Mouse (Mus musculus) liver, embryonic 13.5 days (tissue): ENCODE measurements around the gene Ankib1. TPM values are rescaled to one million over a fixed set of nuclear protein-coding genes. Genes with fewer than 3 reads are reported as not detected.

ENCODE experiments used
- ATAC-seq: fragments of 200-750 bp; cut with Nextera tagmentation; 2 replicates; pipeline ENCODE4 v1.8.0; 2017; ENCODE audit warnings: low read depth, mild to moderate bottlenecking, moderate number of reproducible peaks, moderate library complexity
- DNase-seq: peaks from one replicate; pipeline ENCODE4 v3.0.0; 2022
- H3K27ac ChIP-seq: fragments of 300-500 bp; sonication (generic); 2 replicates; pipeline ENCODE4 v1.5.1; 2015; ENCODE audit warnings: moderate library complexity, mild to moderate bottlenecking, inconsistent platforms
- H3K27me3 ChIP-seq: fragments of 300-500 bp; sonication (generic); 2 replicates; pipeline ENCODE4 v1.6.1; 2015; ENCODE audit warnings: mild to moderate bottlenecking, inconsistent platforms
- H3K36me3 ChIP-seq: fragments of 300-500 bp; sonication (generic); 2 replicates; pipeline ENCODE4 v1.6.1; 2015; ENCODE audit warnings: mild to moderate bottlenecking, inconsistent platforms
- H3K4me1 ChIP-seq: fragments of 300-500 bp; sonication (generic); replicated peaks from 2 replicates; pipeline ENCODE4 v1.6.1; 2015; ENCODE audit warnings: inconsistent platforms
- H3K4me2 ChIP-seq: fragments of 300-500 bp; sonication (generic); 2 replicates; pipeline ENCODE4 v1.6.1; 2015; ENCODE audit warnings: inconsistent platforms, mild to moderate bottlenecking, moderate library complexity
- H3K4me3 ChIP-seq: fragments of 300-500 bp; sonication (generic); replicated peaks from 2 replicates; pipeline ENCODE4 v1.5.1; 2015; ENCODE audit warnings: mild to moderate bottlenecking, inconsistent platforms
- H3K9ac ChIP-seq: fragments of 300-500 bp; sonication (generic); 2 replicates; pipeline ENCODE4 v1.6.1; 2015; ENCODE audit warnings: mild to moderate bottlenecking, inconsistent platforms
- H3K9me3 ChIP-seq: fragments of 300-500 bp; sonication (generic); replicated peaks from 2 replicates; pipeline ENCODE4 v1.6.1; 2016; ENCODE audit warnings: inconsistent platforms
- WGBS: fragments of 180-500 bp; shearing (Covaris S2); methylation state at CpG from one replicate; pipeline ENCODE4 v1.1.7; 2015; ENCODE audit not compliant: insufficient replicate concordance; 5-methylcytosine and 5-hydroxymethylcytosine counted together
- polyA plus RNA-seq: library from polyadenylated mRNA; unstranded; fragments of >200 nt; fragmentation: Nextera tagmentation; extraction: Ambion mirVana; gene quantifications from 2 replicates; pipeline ENCODE4 v1.2.1, GENCODE M21; 2015

The Ankib1 gene
- polyA plus RNA-seq, 1 experiment from 2014 or later, result 3.9 TPM

DNA sequence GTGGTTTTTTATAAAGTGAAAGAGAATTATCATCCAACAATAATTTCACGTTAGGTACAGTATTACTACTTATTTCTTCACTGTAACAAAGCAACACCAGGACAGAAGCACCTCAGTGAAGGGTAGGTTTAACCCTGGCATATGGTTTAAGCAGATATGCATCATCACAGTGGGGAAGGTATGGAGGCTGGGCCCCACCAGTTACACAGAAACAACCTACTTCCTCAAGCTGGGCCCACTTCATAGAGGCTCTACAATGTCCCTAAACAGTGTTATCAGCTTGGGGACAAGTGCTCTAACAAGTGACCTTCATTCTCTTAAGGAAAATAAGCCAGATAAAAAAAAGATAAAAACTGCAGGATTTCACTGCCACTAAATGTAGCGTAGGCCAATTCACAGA, 79.9 kb downstream of the Ankib1 start:
- Histone ChIP-seq H3K9ac (no peak overlapping the region), H3K4me1 (peaks cover 15% of the 10 kb centered on the region), H3K36me3 (peaks cover 32% of the 10 kb centered on the region), H3K4me2 (no peak overlapping the region), H3K4me3 (no peak overlapping the region), H3K27me3 (no peaks in the 10 kb centered on the region), H3K9me3 (no peaks in the 10 kb centered on the region), H3K27ac (peak overlapping the region; percentile 40)
- peak; percentile 12 for DNase-seq
- peak; percentile 95 for ATAC-seq
- WGBS, result 43% methylated on average over 2 of the region's 2 CpGs

DNA sequence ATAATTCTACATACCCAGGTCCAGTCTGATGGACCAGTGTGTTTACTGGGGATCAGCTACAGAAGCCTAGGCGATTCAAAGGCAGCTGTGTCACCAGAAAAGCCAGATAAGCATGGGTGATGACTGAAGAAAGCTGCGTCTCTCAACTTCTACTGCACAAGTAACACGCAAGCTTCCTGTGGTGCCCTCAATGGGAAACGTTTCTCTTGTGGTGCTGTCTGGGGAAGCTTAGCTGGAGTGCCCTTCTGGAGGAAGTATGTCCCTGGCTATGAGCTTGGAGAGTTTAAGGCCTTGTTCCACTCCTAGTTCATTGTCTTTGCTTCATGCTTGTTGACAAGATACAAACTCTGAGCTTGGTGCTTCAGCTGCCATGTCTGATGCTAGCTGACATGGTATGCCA, 83.4 kb downstream of the Ankib1 start:
- H3K27ac ChIP-seq, result no peak overlapping the region
- ATAC-seq, result no peak
- peaks cover 15% of the 10 kb centered on the region for H3K4me1 ChIP-seq
- H3K36me3 ChIP-seq, result peaks cover 24% of the 10 kb centered on the region
- H3K9me3 ChIP-seq, result no peaks in the 10 kb centered on the region
- H3K27me3 ChIP-seq, result no peaks in the 10 kb centered on the region
- H3K9ac ChIP-seq, result no peak overlapping the region
- no peak overlapping the region for H3K4me3 ChIP-seq
- no peak for DNase-seq
- no peak overlapping the region for H3K4me2 ChIP-seq
- WGBS, result 68% methylated on average over 4 of the region's 4 CpGs

DNA sequence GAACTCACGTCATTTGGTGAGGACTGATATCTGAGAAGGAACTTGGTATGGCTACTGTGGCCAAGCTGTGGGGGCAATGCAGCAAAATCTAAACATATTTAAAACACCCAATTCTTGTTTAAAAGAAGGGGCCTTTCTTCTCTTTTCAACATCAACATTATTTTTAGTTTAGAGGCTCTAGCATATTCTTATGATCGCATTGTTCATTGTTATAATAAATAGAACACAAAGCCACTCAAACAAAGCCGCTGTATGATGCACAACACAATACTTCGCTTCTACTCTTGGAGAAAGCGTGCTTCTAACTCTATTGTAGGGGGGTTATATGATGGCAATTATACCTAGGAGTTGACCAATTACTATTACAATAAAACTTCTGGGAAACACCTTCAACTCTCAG, 86.9 kb downstream of the Ankib1 start:
- Histone ChIP-seq H3K36me3 (peaks cover 20% of the 10 kb centered on the region), H3K27ac (no peak overlapping the region), H3K9me3 (no peaks in the 10 kb centered on the region), H3K27me3 (no peaks in the 10 kb centered on the region), H3K4me3 (no peak overlapping the region), H3K4me1 (no peaks in the 10 kb centered on the region), H3K4me2 (no peak overlapping the region), H3K9ac (no peak overlapping the region)
- no peak for DNase-seq
- no peak for ATAC-seq
- 80% methylated on average over 5 of the region's 5 CpGs for WGBS

DNA sequence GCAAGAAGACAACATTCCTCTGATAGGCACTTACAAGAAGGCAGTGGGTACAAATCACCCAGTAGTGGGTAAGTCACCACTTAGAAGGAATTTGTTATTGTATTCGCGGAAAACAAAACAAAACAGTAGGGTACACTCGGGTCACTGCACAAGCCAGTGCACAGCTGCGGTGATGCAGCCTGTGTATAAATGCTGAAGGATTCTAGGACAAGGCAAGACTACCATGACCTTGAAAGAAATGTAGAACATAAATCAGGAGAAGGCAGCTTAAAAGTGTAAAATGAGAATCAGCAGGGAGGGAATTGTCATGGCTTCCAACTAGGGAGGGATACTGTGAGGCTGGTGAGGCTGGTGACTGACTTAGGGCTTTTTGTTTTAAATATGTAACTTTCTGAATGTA, 100.5 kb downstream of the Ankib1 start:
- Histone ChIP-seq H3K27ac (no peak overlapping the region), H3K9ac (no peak overlapping the region), H3K4me1 (no peaks in the 10 kb centered on the region), H3K4me3 (no peak overlapping the region), H3K36me3 (peaks cover 36% of the 10 kb centered on the region), H3K4me2 (no peak overlapping the region), H3K9me3 (no peaks in the 10 kb centered on the region), H3K27me3 (no peaks in the 10 kb centered on the region)
- 88% methylated on average over 4 of the region's 4 CpGs for WGBS
- ATAC-seq (no peak), DNase-seq (no peak)

DNA sequence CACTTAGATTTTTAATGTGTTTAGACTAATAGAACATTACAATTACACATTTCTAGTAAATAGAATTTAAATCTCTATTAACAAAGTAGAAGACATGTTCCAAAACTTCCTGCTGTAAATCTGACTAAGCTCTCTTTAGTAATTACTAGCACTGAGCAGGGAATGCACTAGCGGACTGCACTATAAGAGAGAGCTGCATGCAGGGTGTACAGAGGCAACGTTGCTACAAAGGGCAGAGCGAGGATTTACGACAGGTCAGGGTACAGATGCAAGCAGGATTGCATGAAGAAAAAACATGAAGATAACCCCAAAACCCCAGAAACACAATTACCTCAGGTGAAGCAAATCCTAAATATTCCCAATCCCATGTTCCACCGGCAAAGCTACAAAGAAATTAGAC, 102.7 kb downstream of the Ankib1 start:
- H3K4me3 ChIP-seq, result no peak overlapping the region
- 80% methylated on average over 5 of the region's 5 CpGs for WGBS
- no peak overlapping the region for H3K9ac ChIP-seq
- H3K4me1 ChIP-seq, result no peaks in the 10 kb centered on the region
- peaks cover 30% of the 10 kb centered on the region for H3K36me3 ChIP-seq
- H3K27me3 ChIP-seq, result no peaks in the 10 kb centered on the region
- DNase-seq (no peak), ATAC-seq (no peak)
- H3K27ac ChIP-seq, result no peak overlapping the region
- H3K9me3 ChIP-seq, result no peaks in the 10 kb centered on the region
- H3K4me2 ChIP-seq, result no peak overlapping the region

DNA sequence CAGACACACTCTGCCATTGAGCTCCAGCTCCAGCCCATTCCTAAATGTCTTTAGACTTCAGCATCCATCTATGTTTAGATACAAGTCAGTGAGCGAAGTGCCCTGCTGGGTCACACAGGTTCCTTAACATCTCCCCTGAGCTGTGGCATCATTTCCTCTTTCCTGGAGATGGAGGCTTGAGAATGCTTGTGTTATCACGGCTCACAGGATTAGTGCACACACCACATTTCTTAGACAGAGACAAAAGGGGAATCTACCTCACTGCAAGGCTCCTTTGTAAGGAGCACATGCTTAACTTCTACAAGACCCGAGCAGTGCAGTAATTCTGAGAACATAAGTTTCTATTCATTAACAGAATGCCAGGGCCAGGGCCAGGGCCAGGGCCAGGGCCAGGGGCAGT, 106.7 kb downstream of the Ankib1 start:
- WGBS, result 68% methylated on average over 3 of the region's 3 CpGs
- Histone ChIP-seq H3K4me1 (no peaks in the 10 kb centered on the region), H3K27ac (no peak overlapping the region), H3K9ac (no peak overlapping the region), H3K4me2 (no peak overlapping the region), H3K9me3 (no peaks in the 10 kb centered on the region), H3K36me3 (peaks cover 47% of the 10 kb centered on the region), H3K4me3 (no peak overlapping the region), H3K27me3 (no peaks in the 10 kb centered on the region)
- no peak for ATAC-seq
- no peak for DNase-seq

DNA sequence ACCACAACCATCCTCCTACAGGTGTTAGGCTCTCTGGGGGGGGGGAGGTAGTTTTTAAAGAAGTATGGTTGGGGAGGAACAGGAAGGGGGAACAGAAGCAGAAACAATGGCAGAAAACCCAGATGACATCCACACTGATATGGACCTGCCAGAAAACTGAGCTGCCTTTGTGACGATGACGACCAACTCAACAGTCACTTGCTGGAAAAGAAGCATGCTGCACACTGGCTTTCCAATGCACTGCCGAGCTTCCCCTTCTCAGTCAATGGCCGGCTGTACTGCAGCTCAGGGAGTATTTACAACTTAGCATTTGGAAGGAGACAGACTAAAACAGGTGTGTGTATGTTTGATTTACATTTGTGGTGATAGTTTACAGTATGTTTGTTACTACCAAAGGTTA, 107.5 kb downstream of the Ankib1 start:
- Histone ChIP-seq H3K27me3 (no peaks in the 10 kb centered on the region), H3K4me1 (no peaks in the 10 kb centered on the region), H3K9ac (no peak overlapping the region), H3K4me3 (no peak overlapping the region), H3K27ac (no peak overlapping the region), H3K4me2 (no peak overlapping the region), H3K9me3 (no peaks in the 10 kb centered on the region), H3K36me3 (peaks cover 46% of the 10 kb centered on the region)
- WGBS, result 69% methylated on average over 4 of the region's 4 CpGs
- DNase-seq (no peak), ATAC-seq (no peak)

DNA sequence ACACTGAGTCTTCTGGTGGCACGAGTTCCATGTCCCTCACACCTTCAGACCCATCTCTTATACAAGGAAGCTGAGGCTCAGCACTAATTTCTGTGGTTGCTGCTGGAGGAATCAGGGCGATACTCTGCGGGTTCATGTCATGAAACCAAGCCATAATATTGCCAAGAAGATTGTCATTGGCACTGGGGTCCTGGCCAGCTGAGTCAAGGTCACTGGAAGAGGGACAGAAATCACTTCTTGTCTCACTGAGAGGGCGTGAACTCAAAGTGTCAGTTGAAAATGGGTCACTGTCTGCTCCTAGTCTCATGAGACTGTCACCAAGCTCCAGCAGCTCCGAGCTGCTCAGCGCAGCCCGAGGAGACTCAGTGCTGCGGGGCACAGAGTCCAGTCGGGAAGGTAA, 109.8 kb downstream of the Ankib1 start:
- no peak for ATAC-seq
- H3K27ac ChIP-seq, result no peak overlapping the region
- H3K36me3 ChIP-seq, result peaks cover 44% of the 10 kb centered on the region
- no peaks in the 10 kb centered on the region for H3K4me1 ChIP-seq
- H3K9ac ChIP-seq, result no peak overlapping the region
- no peaks in the 10 kb centered on the region for H3K27me3 ChIP-seq
- no peak for DNase-seq
- no peaks in the 10 kb centered on the region for H3K9me3 ChIP-seq
- H3K4me2 ChIP-seq, result no peak overlapping the region
- no peak overlapping the region for H3K4me3 ChIP-seq
- WGBS, result 86% methylated on average over 9 of the region's 9 CpGs

DNA sequence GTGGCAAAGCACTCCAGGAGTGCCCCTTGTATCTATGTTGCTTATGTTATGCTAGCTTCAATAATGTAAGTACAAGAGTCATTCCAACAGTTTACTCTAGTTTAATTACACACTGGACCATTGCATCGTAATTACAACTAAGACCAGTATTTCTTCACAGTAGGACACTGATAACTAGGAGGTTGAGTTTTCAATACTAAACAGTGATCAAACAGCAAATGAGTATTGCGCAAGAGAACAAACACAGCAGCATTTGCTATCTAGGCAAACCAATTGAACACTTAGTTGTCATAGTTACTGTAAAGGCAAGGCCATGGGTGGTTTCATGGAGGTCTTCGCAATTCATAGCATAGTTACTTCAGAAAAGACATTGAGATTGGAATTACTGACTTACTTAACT, 111.4 kb downstream of the Ankib1 start:
- no peaks in the 10 kb centered on the region for H3K27me3 ChIP-seq
- no peak overlapping the region for H3K4me2 ChIP-seq
- H3K4me3 ChIP-seq, result no peak overlapping the region
- ATAC-seq (no peak), DNase-seq (no peak)
- H3K36me3 ChIP-seq, result peaks cover 36% of the 10 kb centered on the region
- H3K9ac ChIP-seq, result no peak overlapping the region
- no peaks in the 10 kb centered on the region for H3K9me3 ChIP-seq
- WGBS, result 89% methylated on average over 3 of the region's 3 CpGs
- H3K27ac ChIP-seq, result no peak overlapping the region
- H3K4me1 ChIP-seq, result no peaks in the 10 kb centered on the region

DNA sequence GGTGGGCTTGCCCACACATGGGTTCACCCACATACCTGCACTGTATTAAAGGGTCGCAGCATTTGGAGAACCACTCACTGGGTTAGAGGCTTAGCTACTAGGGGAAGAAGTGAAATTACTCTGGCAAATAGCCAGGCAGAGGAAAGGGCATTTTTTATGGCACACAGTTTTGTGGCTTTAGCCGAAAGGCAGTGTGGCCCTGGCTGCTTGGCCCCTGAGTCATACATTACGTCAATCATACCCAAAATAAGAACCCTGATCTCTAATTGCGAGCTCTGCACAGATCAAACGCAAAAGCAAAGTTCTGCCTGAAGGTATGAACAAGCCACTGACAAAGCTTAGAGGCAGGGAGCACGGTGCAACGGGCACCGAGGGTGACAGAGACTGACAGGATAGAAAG, 114.4 kb downstream of the Ankib1 start:
- Histone ChIP-seq H3K27me3 (no peaks in the 10 kb centered on the region), H3K4me2 (no peak overlapping the region), H3K27ac (no peak overlapping the region), H3K36me3 (peaks cover 25% of the 10 kb centered on the region), H3K9me3 (no peaks in the 10 kb centered on the region), H3K4me3 (no peak overlapping the region), H3K4me1 (no peaks in the 10 kb centered on the region), H3K9ac (no peak overlapping the region)
- DNase-seq (no peak), ATAC-seq (no peak)
- 80% methylated on average over 8 of the region's 8 CpGs for WGBS

DNA sequence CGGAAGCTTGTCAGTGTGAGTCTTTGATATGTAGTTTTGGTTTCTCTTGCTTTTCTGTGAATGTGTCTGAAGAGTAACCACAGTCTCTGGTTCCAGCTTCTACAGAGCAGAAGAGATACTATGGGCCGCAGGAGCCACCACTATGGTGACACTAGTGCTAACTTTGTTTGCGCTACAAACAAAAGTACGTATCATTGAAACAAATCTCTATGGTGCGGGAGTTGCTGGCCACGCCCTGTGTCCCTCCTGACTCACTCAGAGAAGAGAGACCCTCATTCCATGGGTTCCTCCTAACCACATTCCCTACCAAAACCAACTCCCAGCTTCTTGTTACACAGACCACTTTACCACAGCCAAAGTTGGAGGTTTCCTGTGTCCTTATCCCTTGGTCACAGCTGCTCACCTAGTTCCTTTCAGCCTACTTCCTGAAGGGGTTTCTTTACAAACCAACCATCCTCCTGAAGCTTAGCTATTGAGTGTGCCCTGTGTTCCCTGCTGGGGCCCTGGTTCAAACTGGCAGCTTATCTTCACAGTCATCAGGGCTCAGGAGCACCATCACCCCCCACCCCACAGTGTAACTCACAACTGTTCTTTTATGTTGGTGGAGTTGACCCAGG, 132.7 kb downstream of the Ankib1 start:
- Histone ChIP-seq H3K27me3 (no peaks in the 10 kb centered on the region), H3K4me1 (peaks cover 12% of the 10 kb centered on the region), H3K9ac (no peak overlapping the region), H3K4me2 (peak overlapping the region; percentile 19; the same call in 1 of the 2 replicates), H3K27ac (no peak overlapping the region), H3K4me3 (no peak overlapping the region), H3K9me3 (no peaks in the 10 kb centered on the region), H3K36me3 (no peaks in the 10 kb centered on the region)
- ATAC-seq (peak; percentile 72), DNase-seq (no peak)
- WGBS, result 26% methylated on average over 6 of the region's 6 CpGs

DNA sequence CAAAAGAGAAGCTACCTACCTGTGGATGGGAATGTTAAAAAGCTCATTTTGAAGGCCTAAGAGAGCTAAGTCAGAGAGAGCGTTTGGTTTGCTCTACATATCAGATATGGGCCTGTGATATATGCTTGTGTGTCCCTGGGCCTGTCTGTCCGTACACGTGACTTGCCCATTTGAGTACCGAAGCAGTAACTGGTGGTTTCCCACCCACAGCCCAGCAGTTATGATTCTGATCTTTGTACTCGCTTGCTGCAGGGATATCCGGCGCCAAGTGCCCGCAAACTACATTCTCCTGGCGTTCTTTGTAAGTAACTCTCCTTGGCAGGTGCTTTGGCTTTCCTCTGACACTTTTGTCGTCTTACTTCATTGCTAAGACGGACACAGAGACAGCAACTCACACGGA, 136.1 kb downstream of the Ankib1 start:
- Histone ChIP-seq H3K4me1 (peaks cover 12% of the 10 kb centered on the region), H3K9me3 (no peaks in the 10 kb centered on the region), H3K4me3 (no peak overlapping the region), H3K9ac (no peak overlapping the region), H3K4me2 (no peak overlapping the region), H3K27me3 (no peaks in the 10 kb centered on the region), H3K27ac (no peak overlapping the region), H3K36me3 (no peaks in the 10 kb centered on the region)
- no peak for ATAC-seq
- WGBS, result 56% methylated on average over 12 of the region's 12 CpGs
- no peak for DNase-seq
